Comparison of ENCODE assay signal across 7 mouse cellular contexts in the genomic region with DNA sequence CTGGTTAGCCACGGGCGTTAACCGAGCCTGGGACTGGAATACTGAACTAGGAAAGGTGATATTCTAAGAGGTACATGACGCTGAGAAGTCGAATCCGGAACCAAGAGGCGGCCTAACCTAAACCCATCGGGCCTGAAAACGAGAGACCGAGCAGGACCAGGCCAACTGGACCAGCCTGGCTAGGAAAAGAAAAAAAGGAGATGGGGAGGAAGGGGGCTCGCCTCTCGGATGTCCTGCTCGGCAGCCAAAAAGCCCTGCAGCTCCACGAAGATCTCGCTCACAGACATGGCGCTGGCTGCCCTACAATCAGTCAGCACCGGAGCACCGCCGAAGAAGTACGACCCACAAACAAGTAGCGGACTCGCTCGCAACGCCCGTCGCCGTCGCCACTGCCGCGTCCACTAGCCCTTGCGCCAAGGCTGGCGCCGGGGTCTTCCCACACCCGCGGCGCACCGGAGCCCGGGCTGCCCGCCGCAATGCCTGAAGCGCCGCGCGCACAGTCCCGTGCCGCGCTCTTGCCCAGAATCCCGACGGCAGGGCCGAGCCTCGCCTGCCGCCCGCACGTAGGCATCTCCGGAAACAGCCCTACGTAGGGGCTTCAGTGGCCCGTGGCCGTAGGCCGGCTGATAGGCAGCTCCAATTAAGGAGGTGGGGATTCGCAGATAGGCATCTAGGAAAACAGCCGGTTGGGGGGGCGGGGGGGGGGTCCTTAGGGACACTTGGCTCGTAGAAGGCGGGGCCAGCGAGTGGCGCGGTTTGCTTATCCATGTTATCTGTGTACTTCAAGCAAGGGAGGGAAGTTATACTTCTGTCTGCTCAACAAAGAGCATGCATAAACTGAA. TPM values are rescaled to one million over a fixed set of nuclear protein-coding genes. Genes with fewer than 3 reads are reported as not detected.
A peak's percentile ranks its signal among the peaks of the same experiment; 100 is the strongest.
DNase-seq lines count a peak whose midpoint lies in the region; ATAC-seq lines count a peak whose summit lies in the region.

No protein-coding gene starts in this region.

- H3K4me2 ChIP-seq in midbrain, embryonic 13.5 days (replicated peaks): peak overlapping the region; percentile 63

- peak; percentile 80 for DNase-seq in adrenal gland, adult 8-10 months
- DNase-seq in embryo, embryonic 9.5 days (ENCODE audit: extremely low spot score): peak; percentile 93
- peak; percentile 87 for DNase-seq in kidney, adult 11 months
- DNase-seq in limb, embryonic 10.5 days (ENCODE audit: low spot score): peak; percentile 92
- DNase-seq in spleen, adult 12 weeks (ENCODE audit: low spot score): peak; percentile 86

- H3K36me3 ChIP-seq in limb, embryonic 10.5 days: peaks cover 20% of the 10 kb centered on the region
- H3K36me3 ChIP-seq in midbrain, embryonic 13.5 days: peaks cover 14% of the 10 kb centered on the region

- H3K4me1 ChIP-seq in limb, embryonic 10.5 days: peaks cover 7% of the 10 kb centered on the region
- H3K4me1 ChIP-seq in midbrain, embryonic 13.5 days (replicated peaks): peaks cover 8% of the 10 kb centered on the region

- H3K9me3 ChIP-seq in limb, embryonic 10.5 days (replicated peaks): no peaks in the 10 kb centered on the region
- no peaks in the 10 kb centered on the region for H3K9me3 ChIP-seq in midbrain, embryonic 13.5 days

- peak; percentile 95 for ATAC-seq in granulocyte monocyte progenitor cell, adult 5-6 weeks (replicated peaks; ENCODE audit: poor library complexity, severe bottlenecking)
- peak; percentile 100 for ATAC-seq in midbrain, embryonic 13.5 days

- H3K4me3 ChIP-seq in limb, embryonic 10.5 days: peak overlapping the region; percentile 80
- H3K4me3 ChIP-seq in midbrain, embryonic 13.5 days (replicated peaks): peak overlapping the region; percentile 80

- no peaks in the 10 kb centered on the region for H3K27me3 ChIP-seq in limb, embryonic 10.5 days (ENCODE audit: low read depth, poor library complexity, severe bottlenecking)
- H3K27me3 ChIP-seq in midbrain, embryonic 13.5 days: no peaks in the 10 kb centered on the region

- peak overlapping the region; percentile 82 for H3K9ac ChIP-seq in midbrain, embryonic 13.5 days (replicated peaks)

- H3K27ac ChIP-seq in limb, embryonic 10.5 days: peak overlapping the region; percentile 89
- H3K27ac ChIP-seq in midbrain, embryonic 13.5 days: peak overlapping the region; percentile 91

- under 1% methylated on average over 67 of the region's 67 CpGs for WGBS in limb, embryonic 10.5 days
- WGBS in midbrain, embryonic 13.5 days: under 1% methylated on average over 65 of the region's 67 CpGs

RNA-seq across cellular contexts. Expression of a gene that starts 0.5 kb away (rescaled TPM):
- 100 to 1,000 TPM; 147 to 161 (median 149) TPM for total RNA-seq in adrenal gland, adult 8-10 months (2022)
- 64.3 and 66.2 TPM in 2 replicates for total RNA-seq in granulocyte monocyte progenitor cell, adult 5-6 weeks (2014; fragmentation: Nextera tagmentation)
- total RNA-seq in granulocyte monocyte progenitor cell, adult 5-6 weeks (2017): 56.5 and 76.9 TPM in 2 replicates
- polyA plus RNA-seq in limb, embryonic 10.5 days (2016; fragmentation: Nextera tagmentation; extraction: Ambion mirVana): 334 and 339 TPM in 2 replicates
- polyA plus RNA-seq in midbrain, embryonic 13.5 days (2015; fragmentation: Nextera tagmentation; extraction: Ambion mirVana): 441 and 488 TPM in 2 replicates

RNA-seq across cellular contexts. Expression of a gene that starts 10.6 kb away (rescaled TPM):
- total RNA-seq in adrenal gland, adult 8-10 months (2022): 10 to 100 TPM; 32.7 to 42.0 (median 37.7) TPM
- 109 and 114 TPM in 2 replicates for total RNA-seq in granulocyte monocyte progenitor cell, adult 5-6 weeks (2014; fragmentation: Nextera tagmentation)
- total RNA-seq in granulocyte monocyte progenitor cell, adult 5-6 weeks (2017): 154 and 167 TPM in 2 replicates
- polyA plus RNA-seq in limb, embryonic 10.5 days (2016; fragmentation: Nextera tagmentation; extraction: Ambion mirVana): 99.5 and 114 TPM in 2 replicates
- polyA plus RNA-seq in midbrain, embryonic 13.5 days (2015; fragmentation: Nextera tagmentation; extraction: Ambion mirVana): 70.4 and 75.6 TPM in 2 replicates

Comparison
In these comparisons a context has a peak if more than half of its experiments do, and no peak if none do; other contexts are left out.
1. Peak in every context shown above with its lines: DNase-seq, ATAC-seq, H3K4me3 ChIP-seq and H3K27ac ChIP-seq.